23 mouse cellular contexts compared by ENCODE assay signal in genomic region chr2:118322663-118323062, GRCm38 (mm10). TPM values are rescaled to one million over a fixed set of nuclear protein-coding genes. Genes with fewer than 3 reads are reported as not detected.
DNase-seq lines count a peak whose midpoint lies in the region; ATAC-seq and TF ChIP-seq lines count a peak whose summit lies in the region.
"Had no signal": no experiment of that assay in that cellular context is flagged by ENCODE, and none has a peak within 500 bp of the region (broad histone marks: within the 10 kb centered on the region; RNA-seq: fewer than 3 reads in every experiment).

No protein-coding gene starts in this region.

- no peak overlapping the region for H3K4me2 ChIP-seq in kidney, postnatal 0 days (ENCODE audit: low read length)
- H3K4me2 ChIP-seq in midbrain, embryonic 13.5 days (replicated peaks), result no peak overlapping the region
- H3K4me2 ChIP-seq in stomach, postnatal 0 days (replicated peaks; ENCODE audit: low read depth), result no peak overlapping the region
- H3K4me2 ChIP-seq: forebrain, embryonic 13.5 days; stomach, embryonic 15.5 days had no signal

- peak; percentile 40; the same call in 1 of the 2 replicates for TF ChIP-seq CTCF in kidney, postnatal 0 days (IDR thresholded peaks at IDR 0.05; ENCODE audit: low read depth)
- TF ChIP-seq CTCF in cortical plate, adult 2 months (IDR thresholded peaks at IDR 0.05; ENCODE audit: extremely low read depth, insufficient read depth, low read length), result 0 out of 2 replicates have a peak, but pooled peaks have one; percentile 7
- TF ChIP-seq CTCF in stomach, postnatal 0 days (IDR thresholded peaks at IDR 0.05; ENCODE audit: low read depth), result peak; percentile 66
- no peak for TF ChIP-seq CTCF in heart, adult 2 months (IDR thresholded peaks at IDR 0.05)

- no peak for TF ChIP-seq POLR2A in cortical plate, adult 2 months (IDR thresholded peaks at IDR 0.05; ENCODE audit: extremely low read depth, insufficient read depth, low read length)
- no peak for TF ChIP-seq POLR2A in heart, adult 2 months (IDR thresholded peaks at IDR 0.05; ENCODE audit: insufficient read depth, low read depth, low read length)

- no peak for TF ChIP-seq EP300 in stomach, postnatal 0 days (optimal IDR thresholded peaks at IDR 0.05)
- TF ChIP-seq EP300 in heart, adult 2 months (IDR thresholded peaks at IDR 0.05; ENCODE audit: insufficient read depth, low read depth, low read length), result no peak

- no peaks in the 10 kb centered on the region for H3K4me1 ChIP-seq in kidney, postnatal 0 days (replicated peaks; ENCODE audit: insufficient read depth, low read length)
- peaks cover 5% of the 10 kb centered on the region for H3K4me1 ChIP-seq in midbrain, embryonic 13.5 days (replicated peaks)
- peaks cover 5% of the 10 kb centered on the region; the same call in 1 of the 2 replicates for H3K4me1 ChIP-seq in midbrain, embryonic 10.5 days
- H3K4me1 ChIP-seq in cortical plate, adult 2 months (ENCODE audit: control insufficient read depth, insufficient read depth, low read length), result no peaks in the 10 kb centered on the region; the same call in 1 of the 2 replicates
- H3K4me1 ChIP-seq in stomach, postnatal 0 days (replicated peaks; ENCODE audit: control insufficient read depth, insufficient read depth), result no peaks in the 10 kb centered on the region
- H3K4me1 ChIP-seq in heart, adult 2 months (ENCODE audit: control insufficient read depth, insufficient read depth, low read length), result no peaks in the 10 kb centered on the region
- H3K4me1 ChIP-seq: heart, embryonic 10.5 days; stomach, embryonic 15.5 days had no signal

- WGBS in kidney, postnatal 0 days, result 56% methylated on average over 4 of the region's 5 CpGs
- 65% methylated on average over 3 of the region's 5 CpGs for WGBS in midbrain, embryonic 13.5 days
- 80% methylated on average over 4 of the region's 5 CpGs for WGBS in midbrain, embryonic 10.5 days
- 36% methylated on average over 4 of the region's 5 CpGs for WGBS in stomach, postnatal 0 days
- 49% methylated on average over 5 of the region's 5 CpGs for WGBS in heart, adult 2 months

- H3K9ac ChIP-seq in kidney, postnatal 0 days (ENCODE audit: low read depth, low read length), result no peak overlapping the region
- H3K9ac ChIP-seq in midbrain, embryonic 13.5 days (replicated peaks), result no peak overlapping the region
- no peak overlapping the region for H3K9ac ChIP-seq in stomach, postnatal 0 days (ENCODE audit: low read length)
- no peak overlapping the region for H3K9ac ChIP-seq in heart, adult 2 months (ENCODE audit: low read depth, low read length)
- H3K9ac ChIP-seq: forebrain, embryonic 13.5 days; stomach, embryonic 15.5 days had no signal

- no peaks in the 10 kb centered on the region for H3K9me3 ChIP-seq in kidney, postnatal 0 days (replicated peaks; ENCODE audit: low read length)
- no peaks in the 10 kb centered on the region for H3K9me3 ChIP-seq in midbrain, embryonic 13.5 days
- no peaks in the 10 kb centered on the region for H3K9me3 ChIP-seq in midbrain, embryonic 10.5 days (replicated peaks)
- H3K9me3 ChIP-seq in stomach, postnatal 0 days (ENCODE audit: control insufficient read depth, low read length), result no peaks in the 10 kb centered on the region
- H3K9me3 ChIP-seq: forebrain, embryonic 13.5 days; heart, embryonic 10.5 days; hindbrain, embryonic 10.5 days; stomach, embryonic 15.5 days had no signal

- no peak for ATAC-seq in kidney, postnatal 0 days (replicated peaks; ENCODE audit: low FRiP score, low read depth)
- 0 out of 2 replicates have a peak, but pooled peaks have one; percentile 17 for ATAC-seq in midbrain, embryonic 13.5 days
- ATAC-seq in stomach, postnatal 0 days (ENCODE audit: low FRiP score, low TSS enrichment), result no peak
- ATAC-seq: forebrain, embryonic 13.5 days; inflammation-experienced regulatory T-cells, adult 6 months had no signal

- DNase-seq in kidney, postnatal 0 days (ENCODE audit: low spot score), result no peak
- no peak for DNase-seq in kidney, postnatal 10 days
- no peak for DNase-seq in midbrain, embryonic 10.5 days (ENCODE audit: low spot score)
- DNase-seq in stomach, postnatal 0 days (ENCODE audit: low spot score), result peak; percentile 37
- no peak for DNase-seq in heart, adult 2 months
- DNase-seq: adrenal gland, postnatal 10 days; cerebellum, adult 18-20 months; cerebellum, postnatal 14 days; kidney, adult 9 months; kidney, postnatal 36 days; lung, postnatal 14 days; right cerebral cortex, adult 18-20 months; thymus, adult 18-20 months; thymus, postnatal 36 days had no signal

- H3K36me3 ChIP-seq in kidney, postnatal 0 days (ENCODE audit: insufficient read depth, low read length), result no peaks in the 10 kb centered on the region
- H3K36me3 ChIP-seq in midbrain, embryonic 13.5 days, result no peaks in the 10 kb centered on the region
- H3K36me3 ChIP-seq in midbrain, embryonic 10.5 days, result no peaks in the 10 kb centered on the region
- H3K36me3 ChIP-seq in stomach, postnatal 0 days (ENCODE audit: control insufficient read depth, insufficient read depth, low read length), result no peaks in the 10 kb centered on the region
- H3K36me3 ChIP-seq in heart, adult 2 months (ENCODE audit: control insufficient read depth, insufficient read depth, low read length), result no peaks in the 10 kb centered on the region
- H3K36me3 ChIP-seq: heart, embryonic 10.5 days; hindbrain, embryonic 10.5 days; stomach, embryonic 15.5 days had no signal

- no peaks in the 10 kb centered on the region for H3K79me2 ChIP-seq in heart, adult 2 months (replicated peaks; ENCODE audit: control insufficient read depth, insufficient read depth, low read length)

- intact Hi-C loops in heart, adult 2 months (cut with DNase I), result no loop called here

- H3K4me3 ChIP-seq in kidney, postnatal 0 days (replicated peaks; ENCODE audit: low read depth, low read length), result no peak overlapping the region
- H3K4me3 ChIP-seq in midbrain, embryonic 13.5 days (replicated peaks), result no peak overlapping the region
- no peak overlapping the region for H3K4me3 ChIP-seq in midbrain, embryonic 10.5 days
- H3K4me3 ChIP-seq in cortical plate, adult 2 months (ENCODE audit: insufficient read depth, low read length), result no peak overlapping the region
- no peak overlapping the region for H3K4me3 ChIP-seq in stomach, postnatal 0 days (ENCODE audit: low read depth, low read length)
- H3K4me3 ChIP-seq in heart, adult 2 months, result no peak overlapping the region
- H3K4me3 ChIP-seq: forebrain, embryonic 13.5 days; heart, embryonic 10.5 days; hindbrain, embryonic 10.5 days; left cerebral cortex, adult 2 months; stomach, embryonic 15.5 days had no signal

- H3K27me3 ChIP-seq in kidney, postnatal 0 days (ENCODE audit: insufficient read depth, low read length), result no peaks in the 10 kb centered on the region
- H3K27me3 ChIP-seq in midbrain, embryonic 13.5 days, result no peaks in the 10 kb centered on the region
- H3K27me3 ChIP-seq in midbrain, embryonic 10.5 days (ENCODE audit: low read depth, poor library complexity, severe bottlenecking), result no peaks in the 10 kb centered on the region
- no peaks in the 10 kb centered on the region for H3K27me3 ChIP-seq in stomach, postnatal 0 days (ENCODE audit: control insufficient read depth, insufficient read depth, low read length)
- H3K27me3 ChIP-seq in heart, adult 2 months (ENCODE audit: control insufficient read depth, insufficient read depth, low read length), result no peaks in the 10 kb centered on the region
- H3K27me3 ChIP-seq: forebrain, embryonic 13.5 days; stomach, embryonic 15.5 days had no signal

- no peak overlapping the region for H3K27ac ChIP-seq in kidney, postnatal 0 days
- H3K27ac ChIP-seq in midbrain, embryonic 13.5 days, result no peak overlapping the region
- no peak overlapping the region for H3K27ac ChIP-seq in midbrain, embryonic 10.5 days (replicated peaks)
- H3K27ac ChIP-seq in cortical plate, adult 2 months (ENCODE audit: insufficient read depth, low read length), result no peak overlapping the region
- no peak overlapping the region for H3K27ac ChIP-seq in stomach, postnatal 0 days (replicated peaks)
- no peak overlapping the region for H3K27ac ChIP-seq in heart, adult 2 months
- H3K27ac ChIP-seq: forebrain, embryonic 13.5 days; heart, embryonic 10.5 days; hindbrain, embryonic 10.5 days; left cerebral cortex, adult 2 months; stomach, embryonic 15.5 days had no signal

RNA-seq across cellular contexts. Expression of gene Gpr176, which starts 50.6 kb away (rescaled TPM):
- 2.1 and 2.3 TPM in 2 replicates for polyA plus RNA-seq in kidney, postnatal 0 days (2015; fragmentation: Nextera tagmentation; extraction: Ambion mirVana)
- 1.9 and 2.1 TPM in 2 replicates for polyA plus RNA-seq in midbrain, embryonic 13.5 days (2015; fragmentation: Nextera tagmentation; extraction: Ambion mirVana)
- 0.16 and 0.32 TPM in 2 replicates for polyA plus RNA-seq in midbrain, embryonic 10.5 days (2016; fragmentation: Nextera tagmentation; extraction: Ambion mirVana)
- 4.1 and 4.3 TPM in 2 replicates for polyA plus RNA-seq in cortical plate, adult 2 months (2012; rRNA removed)
- 0.28 and 0.39 TPM in 2 replicates for polyA plus RNA-seq in stomach, postnatal 0 days (2015; fragmentation: Nextera tagmentation; extraction: Ambion mirVana)
- total RNA-seq in heart, adult 2 months (2021), result under 1 TPM; 0.07 to 0.10 TPM
- 0.12 and 0.23 TPM in 2 replicates for polyA plus RNA-seq in heart, adult 2 months (2012; rRNA removed)
- total RNA-seq: megakaryocyte, adult 5-6 weeks had no signal
